Mouse (Mus musculus) CH12.LX (cell line): ENCODE data around the gene Acrv1. TPM values are rescaled to one million over a fixed set of nuclear protein-coding genes. Genes with fewer than 3 reads are reported as not detected.
"Not testable (repeated sequence)": the region's sequence is repeated elsewhere in the genome, so short reads cannot be mapped to it uniquely, and the experiment has no call there.

ENCODE experiments used
- DNase-seq: peaks from one replicate; pipeline ENCODE4 v3.0.0-alpha.2; 2013; ENCODE audit errors: extremely low read depth
- H3K27ac ChIP-seq: 2 replicates; pipeline ENCODE4 v1.5.1; 2012; ENCODE audit warnings: low read depth, mild to moderate bottlenecking, control low read depth, moderate library complexity; ENCODE audit not compliant: insufficient read depth
- H3K27me3 ChIP-seq: replicated peaks from 2 replicates; pipeline ENCODE3; 2012; ENCODE audit warnings: inconsistent platforms
- H3K36me3 ChIP-seq, 2 experiments: replicated peaks in 1 of 2; 2 replicates each; pipeline versions ENCODE3 to v1.6.1; 2012; ENCODE audit warnings: inconsistent platforms in 1 of 2, low read length in 1 of 2, mild to moderate bottlenecking in 1 of 2, mixed read lengths in 1 of 2, moderate library complexity in 1 of 2; ENCODE audit not compliant: control insufficient read depth in 1 of 2, insufficient read depth in 1 of 2
- H3K4me1 ChIP-seq, 2 experiments: 2 replicates each; pipeline ENCODE4 v1.6.1; 2012; ENCODE audit warnings: inconsistent platforms in 1 of 2, moderate library complexity in 1 of 2; ENCODE audit not compliant: insufficient read depth in 2 of 2, control insufficient read depth in 1 of 2
- H3K4me2 ChIP-seq: 2 replicates; pipeline ENCODE4 v1.6.1; 2012; ENCODE audit warnings: low read depth, mild to moderate bottlenecking, control low read depth; ENCODE audit not compliant: poor library complexity, insufficient read depth, severe bottlenecking
- H3K4me3 ChIP-seq, 3 experiments: fragments of 150-350 bp in 1 of 3; sonication (generic) in 1 of 3; replicated peaks in 1 of 3; 2 replicates each; pipeline versions ENCODE3 to v1.5.1; 2011 to 2012; ENCODE audit warnings: low read depth in 2 of 3, low read length in 2 of 3, mild to moderate bottlenecking in 2 of 3, moderate library complexity in 2 of 3, control low read depth in 1 of 3, improper control_type of control experiment in 1 of 3, inconsistent platforms in 1 of 3, mixed read lengths in 1 of 3; ENCODE audit not compliant: poor library complexity in 1 of 3
- H3K79me2 ChIP-seq: replicated peaks from 2 replicates; pipeline ENCODE4 v1.6.1; 2012; ENCODE audit warnings: mild to moderate bottlenecking, moderate library complexity; ENCODE audit not compliant: control insufficient read depth, poor library complexity, insufficient read depth, severe bottlenecking; ENCODE audit errors: extremely low read depth
- H3K9ac ChIP-seq: 2 replicates; pipeline ENCODE4 v1.6.1; 2012; ENCODE audit warnings: low read depth, mild to moderate bottlenecking, control low read depth, moderate library complexity; ENCODE audit not compliant: insufficient read depth
- H3K9me3 ChIP-seq: replicated peaks from 2 replicates; pipeline ENCODE3; 2012; ENCODE audit warnings: low read length, inconsistent platforms, mixed read lengths
- ELF1 ChIP-seq: IDR thresholded peaks from 2 replicates; pipeline ENCODE4 v1.6.1; 2014; ENCODE audit warnings: low read depth, mild to moderate bottlenecking, inconsistent platforms, low read length, improper control_type of control experiment
- IRF4 ChIP-seq: IDR thresholded peaks from 2 replicates; pipeline ENCODE4 v1.6.1; 2014; ENCODE audit warnings: low read depth, mild to moderate bottlenecking, inconsistent platforms, low read length, improper control_type of control experiment
- KAT2A ChIP-seq: IDR thresholded peaks from 2 replicates; pipeline ENCODE4 v1.6.1; 2012; ENCODE audit warnings: low read length, improper control_type of control experiment, inconsistent platforms; ENCODE audit not compliant: insufficient replicate concordance
- MAFK ChIP-seq: IDR thresholded peaks from 2 replicates; pipeline ENCODE4 v1.6.1; 2011; ENCODE audit warnings: low read length, improper control_type of control experiment; ENCODE audit not compliant: insufficient replicate concordance
- MAZ ChIP-seq: IDR thresholded peaks from 2 replicates; pipeline ENCODE4 v1.6.1; 2012; ENCODE audit warnings: low read depth, mild to moderate bottlenecking, inconsistent platforms, low read length, improper control_type of control experiment, moderate library complexity
- NRF1 ChIP-seq: IDR thresholded peaks from 2 replicates; pipeline ENCODE4 v1.6.1; 2014; ENCODE audit warnings: low read depth, mild to moderate bottlenecking, inconsistent platforms, low read length, improper control_type of control experiment, moderate library complexity
- POLR2A ChIP-seq: IDR thresholded peaks from 2 replicates; pipeline ENCODE4 v1.6.1; 2011; ENCODE audit warnings: low read depth, mild to moderate bottlenecking, improper control_type of control experiment, low read length
- POLR2AphosphoS2 ChIP-seq: IDR thresholded peaks from 2 replicates; pipeline ENCODE4 v1.6.1; 2011; ENCODE audit warnings: low read depth, low read length, improper control_type of control experiment
- RAD21 ChIP-seq: IDR thresholded peaks from 2 replicates; pipeline ENCODE4 v1.6.1; 2011; ENCODE audit warnings: low read depth, mild to moderate bottlenecking, low read length, improper control_type of control experiment, moderate library complexity
- USF1 ChIP-seq: IDR thresholded peaks from 2 replicates; pipeline ENCODE4 v1.6.1; 2014; ENCODE audit warnings: low read depth, mild to moderate bottlenecking, inconsistent platforms, low read length, improper control_type of control experiment
- USF2 ChIP-seq: conservative IDR thresholded peaks from 2 replicates; pipeline ENCODE4 v1.6.1; 2011; ENCODE audit warnings: low read depth, low read length, improper control_type of control experiment
- ZC3H11A ChIP-seq: IDR thresholded peaks from 2 replicates; pipeline ENCODE4 v1.6.1; 2012; ENCODE audit warnings: low read depth, mild to moderate bottlenecking, inconsistent platforms, low read length, improper control_type of control experiment
- ZKSCAN1 ChIP-seq: IDR thresholded peaks from 2 replicates; pipeline ENCODE4 v1.6.1; 2012; ENCODE audit warnings: low read depth, inconsistent platforms, low read length, improper control_type of control experiment, borderline replicate concordance
- ZMIZ1 ChIP-seq: IDR thresholded peaks from 2 replicates; pipeline ENCODE4 v1.6.1; 2012; ENCODE audit warnings: low read depth, mild to moderate bottlenecking, inconsistent platforms, low read length, improper control_type of control experiment
- ZNF384 ChIP-seq: IDR thresholded peaks from 2 replicates; pipeline ENCODE4 v1.6.1; 2012; ENCODE audit warnings: low read depth, low read length, improper control_type of control experiment, inconsistent platforms
- dilution Hi-C: fragments of 300-500 bp; cut with MboI; formaldehyde crosslinking; loops from 2 replicates; pipeline ENCODE4 v1.14.3; 2020; ENCODE audit warnings: low sequenced_read_pairs; ENCODE audit not compliant: extremely low pct_unique_long_range_greater_than_20kb, extremely low pct_ligation_motif_present
- in situ Hi-C: fragments of 300-500 bp; cut with MboI; formaldehyde crosslinking; loops from 3 replicates; pipeline ENCODE4 v1.14.3; 2019; ENCODE audit warnings: low sequenced_read_pairs, low pct_ligation_motif_present, low pct_unique_long_range_greater_than_20kb, mixed read lengths
- polyA plus RNA-seq: library from polyadenylated mRNA; unstranded; fragments of >175 nt; gene quantifications from 2 replicates; pipeline ENCODE4 v1.2.1, GENCODE M21; 2012; ENCODE audit warnings: low read depth; ENCODE audit not compliant: insufficient read length
- total RNA-seq, 2 experiments: library from RNA; depleted of rRNA; stranded (reverse); fragments of 300-350 nt in 1 of 2; fragments of >200 nt in 1 of 2; gene quantifications; 2 replicates each; pipeline ENCODE4 v1.2.3; 2012 to 2014

Gene Acrv1
- total RNA-seq (2012; rRNA removed) (not detected in 2 replicates), total RNA-seq (2014; rRNA removed) (not detected in 2 replicates), polyA plus RNA-seq (not detected in 2 replicates)

DNA sequence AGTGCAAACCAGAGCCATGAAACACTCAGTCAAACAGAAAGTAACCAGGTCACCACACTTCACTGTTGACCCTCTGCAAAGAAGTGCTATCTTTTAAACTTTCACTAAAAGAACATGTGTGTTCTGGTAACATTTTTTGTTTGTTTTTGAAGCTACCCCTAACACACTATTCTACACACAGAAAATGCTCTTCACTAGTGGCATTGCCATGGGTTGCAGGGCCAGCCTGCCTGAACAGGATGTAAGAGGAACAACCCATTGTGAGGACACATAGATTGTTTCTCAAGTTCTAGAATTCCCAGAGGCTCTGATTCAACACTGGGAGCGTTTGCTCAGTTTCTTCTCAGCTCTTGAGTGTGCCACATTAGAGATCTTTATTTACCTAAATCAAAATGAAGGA is at the start of gene Acrv1:
TSS of gene Acrv1 (plus strand) at position 301 of the 400 bp plus-strand sequence.
- H3K4me1 ChIP-seq: no peaks in the 10 kb centered on the region
- H3K79me2 ChIP-seq: no peaks in the 10 kb centered on the region
- H3K27me3 ChIP-seq: no peaks in the 10 kb centered on the region
- H3K9ac ChIP-seq: no peak within 1 kb of the TSS
- TF ChIP-seq NRF1 (no peak), ZC3H11A (no peak), ZMIZ1 (no peak)
- no peak within 1 kb of the TSS for H3K4me2 ChIP-seq
- no peaks in the 10 kb centered on the region for H3K9me3 ChIP-seq
- no peak for DNase-seq
- peaks cover 0 to 2% of the 10 kb centered on the region in 2 experiments for H3K36me3 ChIP-seq
- no peak within 1 kb of the TSS for H3K4me3 ChIP-seq
- in situ Hi-C loops: no loop called here
- H3K27ac ChIP-seq: no peak within 1 kb of the TSS
- dilution Hi-C loops: no loop called here

DNA sequence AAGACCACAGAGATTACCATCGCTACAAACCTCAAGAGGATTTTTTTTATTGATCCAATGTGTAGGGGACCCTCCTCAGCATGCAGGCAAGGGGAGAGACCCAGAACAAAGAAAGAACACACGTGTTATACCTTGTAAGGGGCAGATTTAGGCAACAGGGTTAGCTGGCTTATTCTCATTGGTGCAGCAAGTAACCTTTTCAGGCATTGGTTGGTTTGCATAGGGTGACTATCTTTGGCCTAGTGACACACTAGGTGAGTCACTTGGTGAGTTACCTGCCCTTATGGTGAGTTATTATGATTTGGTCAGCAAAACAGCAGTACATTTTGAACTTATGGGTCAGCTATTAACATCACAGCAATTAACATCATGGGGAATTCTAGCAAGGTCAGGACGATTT is 49.7 kb upstream of the Acrv1 start, which contains the start of gene A630095E13Rik:
TSS of gene A630095E13Rik (minus strand) at position 101 of the 400 bp plus-strand sequence.
- DNase-seq, in situ Hi-C loops, H3K79me2 ChIP-seq, H3K9me3 ChIP-seq, H3K4me2 ChIP-seq, H3K4me1 ChIP-seq, H3K27ac ChIP-seq, dilution Hi-C loops, H3K9ac ChIP-seq, H3K36me3 ChIP-seq: not testable (repeated sequence)
- peak within 1 kb of the TSS in 1 of 3 experiments; percentile 13 for H3K4me3 ChIP-seq
- peaks cover 14% of the 10 kb centered on the region for H3K27me3 ChIP-seq

DNA sequence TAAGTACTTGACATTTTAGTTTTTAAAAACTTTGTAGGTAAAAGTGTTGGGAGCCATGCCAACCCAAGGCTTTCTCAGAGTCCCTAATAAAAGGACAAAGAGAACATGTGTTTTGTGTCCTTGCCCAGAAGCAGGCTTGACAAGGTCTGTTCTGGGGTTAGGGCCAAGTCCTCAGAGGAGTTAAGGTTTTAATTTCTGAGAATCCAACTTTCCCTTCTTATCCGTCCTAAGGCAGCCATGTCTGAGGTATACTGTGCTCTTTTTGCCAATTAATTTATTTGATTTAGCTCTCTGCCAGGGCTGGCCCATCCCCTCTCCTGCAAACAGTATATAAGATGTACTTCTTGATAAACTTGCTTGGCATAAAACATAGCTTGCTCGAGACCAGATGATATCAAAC is 11.6 kb upstream of the Acrv1 start:
- no peak for TF ChIP-seq IRF4
- no peak for TF ChIP-seq USF1
- TF ChIP-seq MAFK: no peak
- no peak for TF ChIP-seq KAT2A
- no peak for TF ChIP-seq POLR2A
- TF ChIP-seq RAD21: no peak
- TF ChIP-seq ZC3H11A: no peak
- TF ChIP-seq MAZ: no peak
- TF ChIP-seq ZNF384: no peak
- no peak for TF ChIP-seq USF2
- no peak for TF ChIP-seq POLR2AphosphoS2
- TF ChIP-seq ZKSCAN1: no peak
- TF ChIP-seq ELF1: no peak
- Histone ChIP-seq H3K9me3 (no peaks in the 10 kb centered on the region), H3K27ac (no peak overlapping the region), H3K4me2 (no peak overlapping the region), H3K4me3 (no peak overlapping the region), H3K36me3 (no peaks in the 10 kb centered on the region), H3K9ac (no peak overlapping the region), H3K27me3 (no peaks in the 10 kb centered on the region), H3K79me2 (no peaks in the 10 kb centered on the region), H3K4me1 (no peaks in the 10 kb centered on the region)
- dilution Hi-C loops (no loop called here), in situ Hi-C loops (no loop called here)
- DNase-seq: no peak
